Mouse (Mus musculus) ovary, adult 2 months (tissue): ENCODE data around the gene Zbed5. TPM values are rescaled to one million over a fixed set of nuclear protein-coding genes. Genes with fewer than 3 reads are reported as not detected.

ENCODE experiments used
- polyA plus RNA-seq: library from polyadenylated mRNA; depleted of rRNA; stranded (reverse); fragments of >200 nt; gene quantifications from 2 replicates; pipeline ENCODE4 v1.2.3, GENCODE M21; 2012; rRNA removed

Gene Zbed5
- polyA plus RNA-seq, result 7.2 and 9.1 TPM in 2 replicates

DNA sequence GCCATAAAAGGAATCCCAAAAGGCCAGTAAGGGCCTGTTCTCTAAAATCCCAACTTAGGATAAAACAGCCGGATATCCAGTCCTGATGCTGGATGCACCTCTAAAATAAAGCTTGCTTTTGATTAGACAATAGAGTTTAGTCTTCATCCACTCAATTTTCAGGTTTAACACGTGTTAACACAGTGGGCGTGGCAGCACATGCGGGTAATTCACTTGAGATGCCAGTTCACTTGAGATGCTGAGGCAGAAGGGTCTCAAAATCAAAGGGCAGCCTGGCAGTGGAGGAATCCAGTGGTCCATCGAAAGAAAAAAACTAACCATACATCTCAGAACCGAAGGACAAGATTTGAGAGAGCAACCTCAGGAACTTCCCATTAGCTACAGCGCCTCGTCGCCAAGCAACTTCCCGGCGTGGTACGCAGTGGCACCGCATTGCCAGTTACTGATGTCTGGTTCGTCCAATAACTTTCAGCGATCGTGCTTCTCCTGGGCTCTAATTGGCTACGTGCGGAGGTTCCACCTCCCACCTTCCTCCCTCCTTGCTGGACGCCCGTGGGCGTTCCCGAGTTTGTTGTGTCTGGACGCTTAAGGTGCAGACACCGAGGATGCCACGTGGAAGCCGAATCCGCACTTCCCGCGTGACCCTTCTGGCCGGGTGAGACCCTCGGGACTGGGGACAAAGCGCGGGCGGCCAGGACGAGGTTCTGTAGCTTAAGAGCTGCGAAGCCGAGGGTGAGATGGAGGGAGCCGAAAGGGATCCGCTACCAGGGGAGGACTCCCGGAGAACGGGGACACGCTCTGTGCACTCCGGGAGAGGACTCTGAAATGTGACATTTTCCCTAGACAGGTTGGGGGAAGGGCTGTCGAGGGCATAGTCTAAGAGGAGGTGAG, at the start of gene Zbed5:
Gene Zbed5 (plus strand): TSS at position 526 of the 891 bp plus-strand sequence.

DNA sequence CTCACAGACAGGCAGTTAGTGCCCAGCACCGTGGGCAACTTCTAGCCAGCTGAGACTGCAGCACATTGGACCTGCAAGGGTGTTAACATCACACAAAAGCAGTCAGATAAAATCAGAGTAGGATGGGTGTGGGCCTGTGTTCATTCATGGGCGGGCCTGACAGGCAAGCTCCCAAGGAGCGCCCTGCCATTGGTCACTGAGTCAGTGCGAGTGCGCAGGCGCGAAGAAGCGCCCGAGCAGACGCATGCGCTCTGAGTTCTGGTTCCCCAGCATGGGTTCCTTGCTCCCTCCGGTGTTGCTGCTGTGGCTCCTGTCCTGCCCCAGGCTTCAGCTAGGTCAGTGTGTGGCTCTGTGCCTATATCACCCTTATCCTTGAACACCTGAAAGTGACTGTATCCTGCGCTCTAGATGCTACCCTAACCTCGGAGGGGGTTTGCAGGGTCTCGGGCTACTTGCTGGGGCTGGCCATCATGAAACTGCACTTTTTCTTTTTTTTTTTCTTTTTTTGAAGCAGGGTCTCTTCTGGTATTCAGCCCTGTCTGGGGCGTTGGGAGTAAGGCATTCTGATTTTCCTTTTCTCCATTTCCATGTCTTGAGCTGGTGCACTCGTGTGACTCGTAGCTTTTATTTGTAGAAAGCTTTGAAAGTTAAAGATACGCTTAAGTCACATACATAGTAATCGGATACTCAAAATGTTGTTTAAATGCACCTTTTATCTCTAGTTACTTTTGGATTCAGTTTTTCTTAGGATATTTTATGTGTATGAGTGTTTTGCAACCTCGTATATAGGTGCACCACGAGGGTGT, 48.6 kb upstream of the Zbed5 start, which contains the start of gene Sumf2:
Gene Sumf2 (plus strand): TSS at position 235 of the 806 bp plus-strand sequence.

DNA sequence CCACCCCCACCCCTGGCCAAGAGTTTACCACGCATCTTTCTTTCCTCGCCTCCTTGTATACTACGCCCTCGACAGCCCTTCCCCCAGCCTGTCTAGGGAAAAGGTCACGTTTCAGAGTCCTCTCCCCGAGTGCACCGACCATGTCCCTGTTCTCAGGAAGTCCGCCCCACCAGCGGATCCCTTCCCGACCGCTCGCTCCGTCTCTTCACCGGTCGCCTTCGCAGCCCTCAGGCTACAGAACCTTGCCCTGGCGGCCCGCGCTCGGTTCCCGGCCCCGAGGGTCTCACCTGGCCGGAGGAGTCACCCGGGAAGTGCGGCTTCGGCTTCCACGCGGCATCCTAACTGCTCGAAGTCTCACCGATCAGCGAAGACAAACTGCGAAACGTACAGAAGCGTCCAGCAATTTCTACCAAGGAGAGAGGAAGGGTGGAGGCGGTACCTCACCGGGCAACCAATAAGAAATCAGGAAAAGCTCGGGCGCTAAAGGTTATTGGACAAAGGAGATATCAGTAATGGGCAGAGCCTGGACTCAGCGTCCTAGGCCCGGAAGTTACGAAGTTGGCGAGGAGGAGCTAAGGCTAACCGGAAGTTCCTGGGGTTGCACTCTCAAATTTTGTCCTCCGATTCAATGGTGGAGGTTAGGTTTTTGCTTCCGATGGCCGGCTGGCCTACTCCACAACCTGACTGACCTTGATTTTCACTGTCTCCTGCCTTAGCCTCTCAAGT, 8.4 kb upstream of the Zbed5 start, which contains the start of gene Chchd2:
Gene Chchd2 (minus strand): TSS at position 560 of the 726 bp plus-strand sequence.

DNA sequence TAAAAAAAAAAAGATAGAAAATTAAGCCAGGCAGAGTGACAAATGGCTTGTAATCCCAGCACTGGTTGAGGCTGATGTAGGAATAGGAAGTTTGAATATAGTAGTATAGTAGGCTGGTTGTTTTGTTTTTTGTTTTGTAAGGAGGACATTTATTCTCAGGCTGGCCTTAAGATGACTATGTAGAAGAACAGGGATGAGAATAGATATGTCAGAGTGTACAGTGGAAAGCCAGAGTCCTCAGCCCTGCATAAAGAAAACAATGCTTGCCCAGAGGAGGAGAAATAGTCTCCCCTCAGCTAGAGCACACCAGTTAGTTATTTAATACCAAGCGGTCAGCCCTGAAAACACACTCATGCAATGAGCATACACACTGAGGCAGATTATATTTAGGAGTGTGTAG, 2.9 kb downstream of the Zbed5 start, which contains the start of gene Phkg1:
Gene Phkg1 (minus strand): TSS at position 101 of the 400 bp plus-strand sequence.

DNA sequence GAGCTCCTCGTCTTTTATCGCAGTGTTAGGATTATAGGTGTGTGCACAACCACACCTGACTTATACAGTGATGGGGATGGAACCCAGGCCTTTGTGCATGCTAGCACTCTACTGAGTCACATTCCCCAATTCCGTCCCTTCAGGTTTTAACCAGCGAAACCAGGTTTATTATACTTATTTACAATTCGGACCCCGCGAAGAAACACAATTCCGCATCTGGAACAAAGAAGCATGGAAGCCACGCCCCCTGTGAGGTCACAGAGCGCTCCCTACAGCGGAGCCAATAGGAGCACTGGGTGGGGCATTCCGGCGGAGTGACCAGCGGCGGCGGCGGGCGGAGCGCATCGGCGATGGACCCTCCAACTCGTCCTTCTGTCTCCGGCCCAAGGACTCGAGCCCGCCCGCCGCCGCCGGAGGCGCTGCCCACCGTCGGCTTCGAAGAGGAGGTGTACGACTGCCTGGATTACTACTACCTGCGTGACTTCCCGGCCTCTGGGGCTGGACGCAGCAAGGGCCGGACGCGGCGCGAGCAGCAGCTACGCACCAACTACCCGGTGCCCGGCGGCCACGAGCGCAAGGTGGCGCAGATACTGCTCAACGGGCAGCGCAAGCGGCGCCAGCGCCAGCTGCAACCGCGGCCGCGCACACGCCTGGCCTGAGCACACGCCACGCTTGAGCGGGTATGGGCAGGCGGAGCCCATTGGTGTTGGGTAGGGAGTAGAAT, 12.9 kb downstream of the Zbed5 start, which contains the start of gene Nupr1l:
Gene Nupr1l (plus strand): TSS at position 299 of the 724 bp plus-strand sequence.

DNA sequence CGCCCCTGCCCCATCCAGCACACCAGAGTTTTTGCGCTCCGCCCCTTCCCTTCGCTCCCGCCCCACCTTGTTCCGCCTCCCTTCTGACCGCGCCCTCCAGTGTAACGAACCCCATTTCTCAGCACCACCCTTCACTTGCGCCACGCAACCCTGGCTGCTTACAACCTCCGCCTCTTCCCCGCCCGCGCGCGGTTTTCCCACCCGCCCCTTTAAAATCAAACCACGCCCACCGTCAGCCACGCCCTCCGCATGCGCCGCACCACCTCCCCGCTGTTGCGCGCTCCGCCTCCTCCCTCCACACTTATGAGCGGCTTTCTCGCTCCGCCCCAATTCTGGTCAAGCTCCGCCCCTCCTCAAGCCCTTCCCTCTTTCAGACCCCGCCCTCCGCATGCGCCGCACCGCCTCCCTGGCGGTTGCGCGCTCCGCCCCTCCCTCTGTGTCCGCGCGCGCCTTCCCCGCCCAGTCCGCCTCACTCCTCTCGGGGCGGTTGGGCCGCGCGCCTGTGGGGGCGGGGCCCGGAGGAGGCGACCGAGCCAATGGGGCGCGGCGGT, 46.0 kb downstream of the Zbed5 start, which contains the start of gene Vkorc1l1:
Gene Vkorc1l1 (plus strand): TSS at position 476 of the 551 bp plus-strand sequence.

Other genes starting within 250 kb of the Zbed5 start
- 1.5 and 2.2 TPM in 2 replicates for gene Zfp11, start 225.6 kb upstream of the Zbed5 start, polyA plus RNA-seq
- not detected in 2 replicates for gene Sept14, start 187.2 kb upstream of the Zbed5 start, polyA plus RNA-seq
- 76.4 and 101 TPM in 2 replicates for gene Mrps17, start 180.2 kb upstream of the Zbed5 start, polyA plus RNA-seq
- 43.1 and 56.3 TPM in 2 replicates for gene Nipsnap2, start 170.7 kb upstream of the Zbed5 start, polyA plus RNA-seq
- 20.3 and 21.0 TPM in 2 replicates for gene Psph, start 108.3 kb upstream of the Zbed5 start, polyA plus RNA-seq
- 23.9 and 33.8 TPM in 2 replicates for gene Sumf2, start 48.7 kb upstream of the Zbed5 start, polyA plus RNA-seq
- 1,641 and 1,970 TPM in 2 replicates for gene Chchd2, start 8.3 kb upstream of the Zbed5 start, polyA plus RNA-seq
- 1.7 and 2.3 TPM in 2 replicates for gene Phkg1, start 2.8 kb downstream of the Zbed5 start, polyA plus RNA-seq
- 16.2 and 25.4 TPM in 2 replicates for gene Nupr1l, start 12.8 kb downstream of the Zbed5 start, polyA plus RNA-seq
- gene Vkorc1l1, start 46.2 kb downstream of the Zbed5 start, polyA plus RNA-seq, result 10.4 and 17.2 TPM in 2 replicates
- 42.7 and 61.5 TPM in 2 replicates for gene Gusb, start 107.3 kb downstream of the Zbed5 start, polyA plus RNA-seq
- gene Asl, start 133.5 kb downstream of the Zbed5 start, polyA plus RNA-seq, result 80.0 and 109 TPM in 2 replicates
- gene Crcp, start 133.6 kb downstream of the Zbed5 start, polyA plus RNA-seq, result 14.4 and 16.9 TPM in 2 replicates
- gene Tpst1, start 177.6 kb downstream of the Zbed5 start, polyA plus RNA-seq, result 30.3 and 40.9 TPM in 2 replicates
- gene Kctd7, start 249.1 kb downstream of the Zbed5 start, polyA plus RNA-seq, result 12.1 and 18.1 TPM in 2 replicates